Mouse (Mus musculus) thymus, adult 2 months (tissue): ENCODE results near the gene Lyz2.

ENCODE experiments used
- CTCF ChIP-seq: fragments of 200-500 bp; IDR thresholded peaks from 2 replicates; pipeline ENCODE4 v1.5.1; 2012; ENCODE audit warnings: mild to moderate bottlenecking, control low read depth, low read length, moderate library complexity, borderline replicate concordance; ENCODE audit not compliant: control insufficient read depth, poor library complexity, insufficient read depth; ENCODE audit errors: extremely low read depth
- POLR2A ChIP-seq: fragments of 200-500 bp; IDR thresholded peaks from 2 replicates; pipeline ENCODE4 v1.6.1; 2012; ENCODE audit warnings: mild to moderate bottlenecking, low read length, control low read depth, moderate library complexity; ENCODE audit not compliant: control insufficient read depth, poor library complexity, insufficient read depth; ENCODE audit errors: extremely low read depth

DNA sequence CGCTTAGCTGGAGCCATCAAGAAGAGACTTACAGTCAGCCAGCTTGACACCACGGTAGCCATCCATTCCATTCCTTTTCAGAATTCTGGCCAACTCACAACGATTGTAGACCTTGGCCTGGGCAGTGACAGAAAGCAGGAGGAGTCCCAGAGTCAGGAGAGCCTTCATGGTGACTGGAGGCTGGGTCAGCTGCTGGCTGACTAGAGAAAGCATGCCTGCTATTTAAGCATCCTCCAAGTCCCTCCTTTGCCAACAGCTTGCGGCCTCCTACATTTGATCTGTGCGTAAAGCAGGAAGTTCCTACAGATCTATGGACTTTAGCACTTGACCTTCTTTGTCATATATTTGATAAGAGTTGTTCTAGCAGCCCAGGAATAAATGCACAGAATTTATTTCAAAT, 10.6 kb upstream of the Lyz2 start, which contains the start of gene Lyz1:
- TF ChIP-seq CTCF, result no peak
- no peak for TF ChIP-seq POLR2A
